Mouse (Mus musculus): ENCODE measurements at regions not wholly inside any gene's neighbourhood (a gene's known extent, or its start where the extent isn't known, plus 50 kb on each side); places are given as distances from the start of the nearest gene placed in this dataset.

DNA sequence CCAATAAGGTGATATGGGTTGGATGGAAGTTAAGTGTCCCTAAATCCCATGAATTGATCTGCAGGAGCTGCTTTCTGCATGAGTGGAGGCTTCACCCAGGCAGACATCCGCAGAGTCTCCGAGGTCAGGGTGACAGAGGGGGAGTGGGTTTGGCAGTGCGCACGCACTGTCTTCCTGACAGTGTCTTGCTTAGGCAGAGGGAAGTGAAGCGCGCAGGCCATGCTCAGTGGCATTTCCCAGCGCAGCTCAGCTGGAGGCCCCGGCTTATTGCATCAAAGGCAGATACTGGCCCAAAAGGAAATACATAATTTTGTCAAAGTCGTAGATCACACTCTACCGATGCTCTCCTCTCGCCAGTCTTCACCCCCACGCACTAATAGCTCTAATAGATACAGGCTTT, 252.7 kb upstream of the Dnajc24 start:
- no peak for DNase-seq (ENCODE audit: low read depth in 2 of 2, low spot score in 2 of 2)

DNA sequence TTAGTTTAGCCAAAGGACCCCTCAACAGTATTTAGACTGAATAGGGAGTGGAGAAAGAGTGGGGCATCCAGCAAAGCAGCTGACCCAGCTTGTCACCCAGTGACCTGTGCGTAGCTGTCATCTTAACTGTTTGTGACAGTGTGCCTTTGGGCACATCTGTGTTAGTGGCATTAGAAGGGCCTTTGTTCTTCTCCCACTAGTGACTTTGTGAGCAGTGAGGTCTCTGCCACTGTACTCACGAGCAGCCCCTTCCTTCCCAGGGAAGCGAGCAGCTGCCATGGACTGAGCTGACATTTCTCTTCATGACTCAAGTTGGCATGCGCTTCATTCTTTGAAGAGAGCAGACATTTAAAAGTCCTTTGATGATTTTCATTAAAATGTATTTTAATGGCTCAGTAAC, 231.0 kb upstream of the Dnajc24 start:
- DNase-seq (ENCODE audit: low read depth in 2 of 2, low spot score in 2 of 2), result no peak

GRCm38 (mm10) chr2:106231136-106231535, 227.8 kb upstream of the Dnajc24 start:
- DNase-seq (ENCODE audit: low read depth in 2 of 2, low spot score in 2 of 2), result no peak

DNA sequence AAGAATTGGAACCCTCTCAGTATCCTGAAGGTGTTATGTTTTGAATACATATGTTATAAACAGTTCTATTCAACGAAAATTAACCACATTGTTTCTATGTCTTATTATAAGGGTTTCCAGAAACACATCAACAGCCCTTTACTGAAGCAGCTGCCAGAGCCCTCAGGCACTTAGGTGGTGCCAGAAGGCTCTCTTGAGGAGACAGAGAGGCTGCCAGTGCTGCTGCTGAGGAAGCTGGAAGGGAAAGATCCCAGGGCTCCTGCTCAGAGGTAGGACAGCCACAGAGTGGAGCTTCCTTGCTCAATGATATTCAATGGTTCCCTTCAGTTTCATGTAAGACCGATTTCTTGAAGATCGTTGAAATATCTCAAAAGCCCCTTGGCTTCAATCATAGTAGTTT, 226.7 kb upstream of the Dnajc24 start:
- no peak for DNase-seq (ENCODE audit: low read depth in 2 of 2, low spot score in 2 of 2)

- DNase-seq (ENCODE audit: low read depth in 2 of 2, low spot score in 2 of 2), result no peak
Observed at GRCm38 (mm10) chr2:106228249-106228648, 224.9 kb upstream of the Dnajc24 start.

DNA sequence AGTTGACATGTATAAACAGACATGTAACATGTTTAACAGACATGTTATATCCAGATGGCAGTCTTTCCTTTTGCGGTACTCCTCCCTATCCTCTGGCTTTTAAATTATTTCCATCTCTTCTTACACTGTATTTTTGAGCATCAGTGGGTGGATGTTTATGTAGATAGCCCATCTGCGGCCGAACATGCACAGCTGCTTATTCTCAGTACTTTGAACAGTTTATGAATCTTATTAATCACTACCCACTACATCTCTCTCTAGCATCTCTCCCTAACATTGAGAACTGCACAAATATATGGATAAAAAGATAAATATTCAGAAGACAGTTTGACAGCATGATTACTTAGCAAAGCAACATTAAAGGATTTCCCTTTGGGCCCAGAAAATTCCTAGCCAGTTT, 212.8 kb upstream of the Dnajc24 start:
- DNase-seq (ENCODE audit: low read depth in 2 of 2, low spot score in 2 of 2), result no peak

DNA sequence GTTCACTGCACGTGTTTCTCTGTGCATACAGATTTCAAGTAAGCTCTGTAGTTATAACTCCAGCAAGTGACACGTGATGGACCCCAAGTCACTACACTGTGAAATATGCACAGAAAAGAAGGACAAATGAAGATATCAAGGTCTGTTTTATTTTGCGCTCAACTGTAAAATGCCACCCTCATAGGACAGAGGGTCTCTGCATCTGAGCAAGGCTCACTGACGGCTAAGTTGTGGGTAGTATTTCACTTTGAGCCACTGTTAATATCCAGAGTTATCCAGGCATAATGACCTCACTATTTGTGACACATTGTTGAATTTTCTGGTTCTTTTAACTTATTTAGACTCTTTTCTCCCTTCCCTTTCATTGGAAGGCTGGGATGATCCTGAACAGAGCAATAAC, 210.4 kb upstream of the Dnajc24 start:
- no peak for DNase-seq (ENCODE audit: low read depth in 2 of 2, low spot score in 2 of 2)

- no peak for DNase-seq (ENCODE audit: low read depth in 2 of 2, low spot score in 2 of 2)
Observed at GRCm38 (mm10) chr2:106210773-106211172, 207.4 kb upstream of the Dnajc24 start.

DNA sequence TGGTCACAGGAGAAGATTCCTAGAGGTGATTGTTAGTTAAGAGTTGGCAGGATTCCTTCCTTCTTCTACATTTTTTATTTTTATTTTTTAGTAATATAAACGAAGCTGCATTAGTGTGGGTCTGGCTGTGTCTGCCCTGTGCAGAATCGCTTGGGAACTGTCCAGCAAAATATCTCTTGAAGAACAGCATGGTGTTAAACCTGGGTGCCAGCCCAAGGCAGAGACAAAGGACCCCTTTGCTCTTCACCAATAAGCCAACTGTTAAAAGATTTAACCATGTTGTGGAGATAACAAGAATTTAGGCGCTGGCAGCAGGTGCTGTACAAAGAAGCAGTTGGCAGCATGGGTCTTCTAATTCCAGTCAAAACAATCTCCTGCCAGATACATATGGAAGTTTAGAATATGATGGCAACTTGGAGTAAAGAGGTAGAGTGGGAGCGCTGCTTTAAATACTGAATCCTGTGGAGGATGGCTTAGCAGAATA, 205.5 kb upstream of the Dnajc24 start:
- DNase-seq (ENCODE audit: low read depth in 2 of 2, low spot score in 2 of 2), result no peak

- DNase-seq (ENCODE audit: low read depth in 2 of 2, low spot score in 2 of 2), result no peak
Observed at GRCm38 (mm10) chr2:106200130-106200529, 196.8 kb upstream of the Dnajc24 start.

DNA sequence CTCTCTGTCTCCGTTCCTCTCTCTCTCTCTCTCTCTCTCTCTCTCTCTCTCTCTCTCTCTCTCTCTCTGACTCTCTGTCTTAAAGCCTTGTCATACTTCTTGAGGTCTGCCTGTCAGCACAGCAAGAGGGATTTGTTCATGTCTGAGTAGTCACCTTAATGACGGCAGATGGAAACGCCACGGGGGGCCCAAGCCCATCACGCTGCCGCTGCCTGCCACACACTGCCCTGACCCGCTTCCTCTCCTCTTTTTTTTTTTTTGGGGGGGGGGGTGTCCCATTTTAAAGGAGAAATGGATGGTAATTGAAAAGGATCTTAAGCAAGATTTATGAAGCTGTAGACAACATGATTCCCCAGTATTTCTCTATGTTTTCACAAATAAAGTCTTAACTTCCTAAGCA, 191.8 kb upstream of the Dnajc24 start:
- DNase-seq (ENCODE audit: low read depth in 2 of 2, low spot score in 2 of 2), result no peak

GRCm38 (mm10) chr2:106194369-106195023, 191.1 kb upstream of the Dnajc24 start:
- DNase-seq (ENCODE audit: low read depth in 2 of 2, low spot score in 2 of 2), result no peak

DNA sequence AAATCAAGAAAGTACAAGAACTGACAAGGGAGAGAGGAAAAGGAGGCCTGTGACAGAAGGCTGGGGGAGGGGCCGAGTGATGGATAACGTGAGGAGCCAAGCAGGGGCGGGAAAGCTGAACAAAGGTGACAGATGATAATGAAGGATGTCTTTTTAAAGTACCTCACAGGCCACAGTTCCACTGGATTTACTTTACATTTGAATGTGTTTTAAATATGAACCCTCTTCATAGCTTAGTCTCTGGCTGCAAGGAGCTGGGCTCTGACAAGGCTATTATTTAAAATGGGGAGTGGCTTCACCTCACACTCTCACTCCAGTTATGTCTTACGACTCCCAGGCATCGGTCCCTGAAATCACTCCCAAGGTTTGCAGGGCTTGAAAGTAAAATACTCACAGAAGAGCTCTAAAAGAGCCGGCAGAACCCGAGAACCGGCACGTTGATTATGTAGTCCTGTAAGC, 190.6 kb upstream of the Dnajc24 start:
- no peak for DNase-seq (ENCODE audit: low read depth in 2 of 2, low spot score in 2 of 2)

- no peak for DNase-seq (ENCODE audit: low read depth in 2 of 2, low spot score in 2 of 2)
Observed at GRCm38 (mm10) chr2:106190579-106191322, 187.4 kb upstream of the Dnajc24 start.

- DNase-seq (ENCODE audit: low read depth in 2 of 2, low spot score in 2 of 2), result no peak
Observed at GRCm38 (mm10) chr2:106183651-106184050, 180.3 kb upstream of the Dnajc24 start.

DNA sequence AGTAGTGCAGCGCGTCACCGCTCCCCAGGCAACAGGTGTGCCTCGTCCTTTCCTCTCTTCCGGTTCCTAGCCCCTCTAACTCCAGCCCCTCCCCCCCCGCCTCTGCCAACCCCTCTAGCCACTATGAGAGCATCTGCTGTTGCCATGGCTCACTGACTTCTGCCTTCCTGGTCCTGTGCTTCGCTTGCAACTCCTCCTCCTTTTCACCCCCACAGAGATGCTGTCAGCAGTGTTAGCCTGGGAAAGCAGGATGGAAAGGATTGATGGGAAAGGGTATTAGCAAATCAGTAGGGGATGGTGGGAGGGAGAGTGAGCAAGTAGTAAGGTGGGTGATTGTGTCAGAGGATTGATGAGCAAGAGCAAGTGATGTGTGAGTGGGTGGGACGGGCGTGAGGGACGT, 178.7 kb upstream of the Dnajc24 start:
- DNase-seq (ENCODE audit: low read depth in 2 of 2, low spot score in 2 of 2), result no peak

GRCm38 (mm10) chr2:106162681-106163080, 159.3 kb upstream of the Dnajc24 start:
- DNase-seq (ENCODE audit: low read depth in 2 of 2, low spot score in 2 of 2), result no peak

DNA sequence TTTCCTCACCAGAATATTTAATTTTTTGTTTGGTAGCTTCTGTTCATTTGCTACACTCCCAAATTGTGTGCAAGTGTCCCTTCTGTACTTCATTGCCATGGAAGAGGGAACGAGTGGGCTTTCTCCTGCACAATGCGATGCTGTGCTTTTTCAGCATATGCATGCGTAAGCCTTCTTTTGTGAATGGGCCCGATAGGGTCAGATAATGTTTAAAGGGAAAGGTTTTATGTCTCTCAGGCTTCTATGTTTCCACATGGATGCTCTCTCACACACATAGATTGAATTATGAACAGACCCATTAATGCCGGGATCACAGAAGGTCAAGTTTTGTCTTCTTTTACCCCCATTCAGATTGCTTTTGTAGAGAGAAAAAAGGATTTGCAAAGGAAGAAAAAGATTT, 158.5 kb upstream of the Dnajc24 start:
- no peak for DNase-seq (ENCODE audit: low read depth in 2 of 2, low spot score in 2 of 2)

- DNase-seq (ENCODE audit: low read depth in 2 of 2, low spot score in 2 of 2), result no peak
Observed at GRCm38 (mm10) chr2:106149701-106150100, 146.4 kb upstream of the Dnajc24 start.

GRCm38 (mm10) chr2:106140931-106141330, 137.6 kb upstream of the Dnajc24 start:
- DNase-seq (ENCODE audit: low read depth in 2 of 2, low spot score in 2 of 2), result no peak

- DNase-seq (ENCODE audit: low read depth in 2 of 2, low spot score in 2 of 2), result no peak
Observed at GRCm38 (mm10) chr2:106101002-106101401, 97.7 kb upstream of the Dnajc24 start.

- DNase-seq (ENCODE audit: low read depth in 2 of 2, low spot score in 2 of 2), result no peak
Observed at GRCm38 (mm10) chr2:106086121-106086520, 82.8 kb upstream of the Dnajc24 start.

Measured in CD8-positive naive resting alpha-beta T cell, adult 2 months (primary cell).